Mouse (Mus musculus): ENCODE results near the gene 1600014C23Rik.

GRCm38 (mm10) chr17:45756831-45757230 is 23.2 kb upstream of the 1600014C23Rik start:
- TF ChIP-seq CTCF (conservative IDR thresholded peaks at IDR 0.05; ENCODE audit: low read length), result no peak
- TF ChIP-seq POU5F1 (IDR thresholded peaks at IDR 0.05; ENCODE audit: borderline replicate concordance, low read length), result no peak

All from E14TG2a.4 (cell line).